Mouse (Mus musculus) megakaryocyte, embryonic 14.5 days (primary cell): ENCODE measurements around the gene Grb2. TPM values are rescaled to one million over a fixed set of nuclear protein-coding genes. Genes with fewer than 3 reads are reported as not detected.

ENCODE experiments used
- H3K27me3 ChIP-seq: replicated peaks from 2 replicates; pipeline ENCODE3; 2012; ENCODE audit warnings: inconsistent platforms
- H3K36me3 ChIP-seq: replicated peaks from 2 replicates; pipeline ENCODE3; 2012; ENCODE audit warnings: low read length, inconsistent platforms, mixed read lengths
- H3K4me1 ChIP-seq: 2 replicates; pipeline ENCODE4 v1.6.1; 2012; ENCODE audit warnings: inconsistent platforms
- H3K4me3 ChIP-seq: replicated peaks from 2 replicates; pipeline ENCODE3; 2012; ENCODE audit warnings: moderate library complexity, mild to moderate bottlenecking, inconsistent platforms
- H3K9me3 ChIP-seq: 2 replicates; pipeline ENCODE4 v1.6.1; 2012; ENCODE audit warnings: inconsistent platforms
- FLI1 ChIP-seq: IDR thresholded peaks from 2 replicates; pipeline ENCODE4 v1.6.1; 2012; ENCODE audit warnings: low read length, inconsistent platforms, mixed read lengths
- GATA1 ChIP-seq: IDR thresholded peaks from 3 replicates; pipeline ENCODE4 v1.6.1; 2012; ENCODE audit warnings: mixed read lengths, low read length, inconsistent platforms, borderline replicate concordance
- polyA plus RNA-seq: library from polyadenylated mRNA; stranded (reverse); fragments of >175 nt; gene quantifications from 2 replicates; pipeline ENCODE4 v1.2.3, GENCODE M21; 2012; ENCODE audit warnings: low replicate concordance; ENCODE audit not compliant: insufficient read depth

The Grb2 gene
- polyA plus RNA-seq, 1 experiment = 77.5 TPM

DNA sequence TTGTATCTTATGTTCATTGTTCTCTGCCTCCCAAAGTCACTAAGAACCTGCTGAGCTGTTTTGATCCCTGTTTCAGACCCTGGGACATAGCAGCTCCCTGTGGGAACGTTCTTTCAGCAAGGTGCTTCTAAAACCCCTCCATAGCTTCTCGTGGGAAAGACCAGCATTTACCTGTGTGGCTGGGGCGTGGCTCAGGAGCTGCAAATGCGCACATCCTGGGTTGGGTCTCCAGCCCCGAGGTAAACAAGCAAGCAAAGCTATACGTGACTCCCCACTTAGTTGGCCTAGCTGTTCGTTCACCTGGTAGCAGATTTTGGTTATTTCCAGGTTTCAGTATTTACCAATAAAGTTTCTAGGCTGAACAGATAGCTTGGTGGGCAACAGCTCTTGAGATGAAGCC lies 76.2 kb downstream of the Grb2 start:
- Histone ChIP-seq H3K9me3 (no peaks in the 10 kb centered on the region), H3K4me1 (peaks cover 58% of the 10 kb centered on the region), H3K36me3 (no peaks in the 10 kb centered on the region), H3K27me3 (no peaks in the 10 kb centered on the region), H3K4me3 (no peak overlapping the region)
- TF ChIP-seq GATA1 = no peak
- TF ChIP-seq FLI1 = no peak

DNA sequence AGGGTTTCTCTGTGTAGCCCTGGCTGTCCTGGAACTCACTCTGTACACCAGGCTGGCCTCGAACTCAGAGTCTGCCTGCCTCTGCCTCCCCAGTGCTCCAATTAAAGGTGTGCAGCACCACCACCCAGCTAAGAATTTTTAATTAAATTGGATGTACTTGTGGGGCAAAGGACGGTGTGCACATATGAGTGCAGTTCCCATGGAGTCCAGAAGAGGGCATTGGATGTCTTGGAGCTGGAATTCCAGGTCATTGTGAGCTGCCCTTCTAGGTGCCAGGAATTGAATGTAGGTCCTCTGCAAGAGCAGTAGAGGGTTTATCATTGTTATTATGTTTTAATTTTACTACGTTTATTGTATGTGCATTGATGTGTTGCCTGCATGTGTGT lies 76.9 kb downstream of the Grb2 start:
- peak overlapping the region; percentile 82 for H3K4me3 ChIP-seq
- peaks cover 66% of the 10 kb centered on the region for H3K4me1 ChIP-seq
- no peak for TF ChIP-seq FLI1
- no peak for TF ChIP-seq GATA1
- H3K27me3 ChIP-seq = no peaks in the 10 kb centered on the region
- no peaks in the 10 kb centered on the region for H3K9me3 ChIP-seq
- no peaks in the 10 kb centered on the region for H3K36me3 ChIP-seq

DNA sequence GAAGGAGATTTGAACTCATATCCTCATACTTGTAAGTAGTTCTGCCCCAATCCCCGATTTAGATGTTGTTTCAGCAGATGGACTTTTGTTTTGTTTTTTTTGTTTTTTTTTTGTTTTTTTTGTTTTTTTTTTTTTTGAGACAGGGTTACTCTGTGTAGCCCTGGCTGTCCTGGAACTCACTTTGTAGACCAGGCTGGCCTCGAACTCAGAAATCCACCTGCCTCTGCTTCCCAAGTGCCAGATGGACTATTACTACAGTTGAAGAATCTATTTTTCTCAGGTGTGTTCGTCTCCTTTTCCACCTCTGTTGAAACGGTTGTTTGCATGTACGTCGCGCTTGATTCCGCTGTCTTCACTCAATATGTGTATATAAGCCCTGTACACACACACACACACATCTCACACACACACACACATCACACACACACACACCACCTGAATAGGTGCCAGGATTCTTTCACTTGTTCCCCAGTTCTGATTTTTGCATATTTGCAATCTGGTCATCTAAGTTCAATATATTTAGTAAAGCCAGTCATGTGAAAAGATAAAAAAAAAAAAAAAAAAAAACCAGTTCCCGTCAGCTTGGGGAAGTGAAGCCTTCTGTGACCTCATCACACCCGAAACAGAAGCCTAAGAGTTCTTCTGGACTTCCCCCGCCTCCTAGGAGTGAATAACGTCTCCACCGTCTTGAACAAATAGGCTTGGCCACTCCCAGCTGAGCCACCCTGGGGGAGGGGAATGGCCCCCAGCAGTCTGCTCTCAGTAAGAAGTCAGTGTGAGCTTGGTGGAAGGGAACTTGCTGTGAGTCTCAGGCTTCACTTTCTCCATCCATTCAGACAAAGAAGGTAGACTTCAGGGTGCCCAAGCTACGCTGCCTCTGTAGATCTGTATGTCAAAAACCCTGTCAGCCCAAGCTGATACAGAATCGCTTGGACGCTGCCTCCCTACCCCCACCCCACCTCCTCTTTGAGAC lies 77.6 kb downstream of the Grb2 start:
- Histone ChIP-seq H3K4me1 (peaks cover 72% of the 10 kb centered on the region), H3K9me3 (no peaks in the 10 kb centered on the region), H3K27me3 (no peaks in the 10 kb centered on the region), H3K36me3 (peaks cover 4% of the 10 kb centered on the region), H3K4me3 (peak overlapping the region; percentile 82)
- TF ChIP-seq FLI1 (no peak), GATA1 (no peak)

DNA sequence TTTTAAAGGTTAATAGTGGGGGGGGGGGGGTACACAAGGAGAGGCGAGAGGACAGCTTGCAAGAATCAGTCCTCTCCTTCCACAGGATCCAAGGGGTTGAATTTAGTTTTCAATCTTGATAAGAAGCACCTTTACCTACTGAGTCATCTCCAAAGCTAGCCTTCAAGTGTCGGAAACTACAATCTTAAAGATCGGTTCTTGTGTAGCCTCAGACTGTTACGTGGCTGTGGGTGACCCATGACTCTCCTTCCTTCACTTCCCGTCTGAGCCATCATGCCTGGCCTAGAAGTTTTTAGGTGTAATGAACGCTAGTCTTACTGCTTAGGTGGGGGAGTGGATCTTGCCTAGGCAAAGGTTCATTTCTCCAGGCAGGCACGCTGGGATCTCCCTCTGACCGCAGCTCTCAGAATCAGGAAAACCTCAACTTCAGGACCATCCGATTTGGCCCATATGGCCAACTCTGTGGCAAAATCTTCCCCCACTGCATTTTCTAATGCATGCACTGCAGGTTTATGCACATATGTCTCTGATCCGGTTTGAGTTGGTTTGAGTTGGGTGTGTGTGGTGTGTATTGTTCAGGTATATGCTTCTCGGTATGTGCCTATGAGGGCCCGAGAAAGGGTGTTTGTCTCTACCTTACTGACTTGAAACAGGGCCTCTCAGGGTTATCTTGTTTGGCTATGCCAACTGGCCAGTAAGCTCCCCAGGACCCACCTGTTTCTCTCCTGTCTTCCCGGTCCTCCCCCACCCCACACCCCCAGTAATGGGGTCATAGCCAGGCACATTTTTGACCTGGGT lies 78.5 kb downstream of the Grb2 start:
- no peaks in the 10 kb centered on the region for H3K27me3 ChIP-seq
- TF ChIP-seq FLI1 = no peak
- no peak overlapping the region for H3K4me3 ChIP-seq
- peaks cover 9% of the 10 kb centered on the region for H3K36me3 ChIP-seq
- H3K4me1 ChIP-seq = peaks cover 76% of the 10 kb centered on the region
- no peaks in the 10 kb centered on the region for H3K9me3 ChIP-seq

DNA sequence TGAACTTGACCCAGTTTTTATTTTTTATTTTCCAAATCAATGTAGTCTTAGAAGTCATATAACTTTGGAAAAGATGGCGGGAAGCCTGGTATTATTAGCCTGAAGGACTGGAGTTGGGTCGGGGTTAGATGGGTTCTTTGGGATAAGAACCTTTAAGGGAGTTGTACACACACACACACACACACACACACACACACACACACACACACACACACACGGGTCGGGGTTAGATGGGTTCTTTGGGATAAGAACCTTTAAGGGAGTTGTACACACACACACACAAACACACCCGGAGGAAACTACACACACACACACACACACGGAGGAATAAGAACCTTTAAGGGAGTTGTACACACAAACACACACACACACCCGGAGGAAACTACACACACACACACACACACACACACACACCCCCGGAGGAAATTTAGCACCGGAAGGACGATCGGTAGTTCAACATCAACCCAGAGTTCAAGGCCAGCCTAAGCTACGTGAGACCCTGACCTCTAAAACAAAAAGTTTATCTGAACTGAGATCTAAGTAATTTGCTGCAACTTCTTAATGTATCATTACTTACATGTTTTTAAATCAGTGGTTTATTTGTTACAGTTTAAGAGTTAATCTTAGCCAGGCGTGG lies 79.8 kb downstream of the Grb2 start:
- Histone ChIP-seq H3K4me3 (peak overlapping the region; percentile 94), H3K36me3 (peaks cover 18% of the 10 kb centered on the region), H3K9me3 (no peaks in the 10 kb centered on the region), H3K4me1 (peaks cover 66% of the 10 kb centered on the region), H3K27me3 (no peaks in the 10 kb centered on the region)
- TF ChIP-seq FLI1 = no peak
- no peak for TF ChIP-seq GATA1

DNA sequence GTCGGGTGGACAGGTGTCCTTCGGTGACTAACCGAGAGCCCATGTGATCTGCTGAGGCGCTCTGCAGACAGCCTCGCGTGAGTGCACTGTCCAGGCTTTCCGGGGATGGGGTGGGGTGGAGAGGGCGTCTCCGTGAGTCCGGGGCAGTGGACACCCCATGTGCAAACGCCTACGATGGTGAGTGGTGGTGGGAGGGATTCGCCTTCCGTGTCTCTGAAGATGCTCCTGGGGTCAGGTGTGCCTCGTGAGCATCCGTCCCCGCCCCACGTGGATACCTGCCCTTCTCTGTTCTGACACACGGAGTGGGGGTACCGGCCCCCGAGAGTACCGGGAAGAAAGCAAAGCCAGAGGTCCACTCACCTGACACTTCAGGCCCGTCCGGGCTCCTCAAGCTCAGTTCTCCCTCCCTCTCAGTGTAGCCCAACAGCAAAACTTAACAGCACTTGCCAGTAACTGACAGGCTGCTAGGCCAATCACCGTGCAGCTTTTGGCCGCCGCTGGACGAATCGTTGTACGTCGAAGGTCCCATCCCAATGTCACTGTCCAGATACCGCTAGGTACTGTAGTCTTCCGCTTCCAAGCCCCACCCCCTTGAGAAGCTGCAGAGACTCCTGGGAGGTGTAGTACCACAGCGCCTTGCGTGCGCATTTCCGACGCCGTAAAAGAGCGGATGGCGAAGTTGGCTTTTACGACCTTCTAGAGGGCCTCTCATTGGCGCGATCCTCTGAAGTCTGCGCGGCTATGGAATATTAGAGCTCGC lies 80.5 kb downstream of the Grb2 start, which contains the start of gene Slc25a19:
Slc25a19 (minus strand) TSS at position 591 of the 760 bp plus-strand sequence.
- H3K9me3 ChIP-seq = no peaks in the 10 kb centered on the region
- peaks cover 60% of the 10 kb centered on the region for H3K4me1 ChIP-seq
- H3K27me3 ChIP-seq = no peaks in the 10 kb centered on the region
- peak within 1 kb of the TSS; percentile 94 for H3K4me3 ChIP-seq
- no peak for TF ChIP-seq GATA1
- TF ChIP-seq FLI1 = 0 out of 2 replicates have a peak, but pooled peaks have one; percentile 21
- H3K36me3 ChIP-seq = peaks cover 25% of the 10 kb centered on the region

DNA sequence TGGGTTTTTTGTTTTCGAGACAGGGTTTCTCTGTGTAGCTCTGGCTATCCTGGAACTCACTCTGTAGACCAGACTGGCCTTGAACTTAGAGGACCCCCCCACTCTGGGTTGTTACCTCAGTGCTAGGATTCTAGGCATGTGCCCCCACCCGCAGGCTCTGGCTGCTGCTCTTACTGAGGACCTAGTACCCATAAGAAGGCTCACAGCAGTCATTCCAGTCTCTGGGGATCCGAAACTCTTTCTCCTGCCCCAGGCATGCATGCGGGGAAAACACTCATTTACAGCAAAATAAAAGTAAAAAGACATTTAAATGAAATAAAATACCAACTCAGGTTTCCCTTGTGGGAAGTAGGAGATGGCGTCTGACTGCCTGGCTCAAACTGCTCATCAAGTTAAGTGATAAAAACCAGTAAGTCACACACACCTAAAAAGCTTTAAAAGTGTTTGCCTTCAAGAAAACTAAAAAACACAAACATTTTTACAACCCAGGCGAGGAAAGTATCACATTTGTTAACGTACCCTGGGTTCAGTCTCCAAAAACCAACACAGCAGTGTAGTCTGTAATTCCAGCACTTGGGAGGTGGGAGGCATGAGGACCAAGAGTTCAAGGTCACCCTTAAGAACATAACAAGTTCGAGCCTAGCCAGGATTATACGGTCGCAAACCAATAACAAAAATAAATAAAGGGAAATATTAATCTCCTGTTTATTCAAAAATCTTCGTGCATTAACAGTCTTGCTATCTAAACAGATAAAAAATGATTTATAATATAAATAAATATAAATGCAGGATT lies 81.4 kb downstream of the Grb2 start:
- Histone ChIP-seq H3K36me3 (peaks cover 33% of the 10 kb centered on the region), H3K9me3 (no peaks in the 10 kb centered on the region), H3K27me3 (no peaks in the 10 kb centered on the region), H3K4me3 (peak overlapping the region; percentile 94), H3K4me1 (peaks cover 53% of the 10 kb centered on the region)
- TF ChIP-seq FLI1 (no peak), GATA1 (no peak)

DNA sequence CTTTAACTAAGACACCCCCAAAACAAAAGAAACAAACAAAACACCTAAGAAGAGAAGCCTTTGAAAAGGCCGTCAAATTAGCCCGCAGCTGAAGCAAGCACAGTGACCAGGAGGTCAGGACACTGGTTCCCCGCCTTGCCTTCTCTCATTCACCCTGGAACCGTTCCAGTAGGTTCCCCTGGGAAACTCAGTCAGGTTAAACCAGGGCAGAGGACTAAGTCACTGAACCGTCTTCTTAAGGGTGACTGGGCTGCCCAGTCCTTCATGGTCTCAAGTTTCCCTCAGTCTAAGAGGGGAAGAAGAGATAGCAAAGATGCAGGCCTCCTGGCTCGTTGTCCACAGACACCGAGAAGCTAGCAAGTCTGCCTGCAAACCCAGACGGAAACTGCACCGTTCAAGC lies 82.5 kb downstream of the Grb2 start:
- Histone ChIP-seq H3K27me3 (no peaks in the 10 kb centered on the region), H3K4me3 (no peak overlapping the region), H3K4me1 (peaks cover 42% of the 10 kb centered on the region), H3K9me3 (no peaks in the 10 kb centered on the region), H3K36me3 (peaks cover 43% of the 10 kb centered on the region)
- TF ChIP-seq GATA1 (no peak), FLI1 (no peak)
